Mouse (Mus musculus) gastrocnemius, postnatal 36 days (tissue): ENCODE results near the gene Fam120c. TPM values are rescaled to one million over a fixed set of nuclear protein-coding genes. Genes with fewer than 3 reads are reported as not detected.

Experiments used
- DNase-seq, 2 experiments: peaks; one replicate each; pipeline ENCODE4 v3.0.0; 2022
- intact Hi-C: fragments of 180-260 bp; cut with DNase I; formaldehyde crosslinking; loops from one replicate; pipeline ENCODE4 v1.15.1; 2025
- total RNA-seq, 2 experiments: library from RNA; stranded (reverse); gene quantifications; 2 replicates each; pipeline ENCODE4 v1.2.3; 2021

The Fam120c gene
- total RNA-seq, 2 experiments from 2014 or later: 10.3 to 11.1 TPM

GRCm38 (mm10) chrX:151520127-151520457 is 176.1 kb downstream of the Fam120c start:
- no peak for DNase-seq
- intact Hi-C loops: loop anchor here (10.0 kb wide), 1 partner anchor 285 kb away; the partner anchor contains the start of gene Huwe1

GRCm38 (mm10) chrX:151520458-151521322 is 176.7 kb downstream of the Fam120c start, which contains the start of gene Phf8:
TSS of gene Phf8 (plus strand) at chrX:151520672.
- DNase-seq: peak; percentile 87 to 94
- intact Hi-C loops: loop anchor here (10.0 kb wide), 1 partner anchor 284 kb away; the partner anchor contains the start of gene Huwe1

Other genes starting within 250 kb of the Fam120c start
- gene Tsr2, start 247.6 kb upstream of the Fam120c start, total RNA-seq: 1 to 10 TPM; 5.6 to 6.4 TPM
- gene Wnk3, start 146.1 kb upstream of the Fam120c start, total RNA-seq: under 1 TPM; 0.59 to 0.69 TPM
- gene Phf8, start 176.5 kb downstream of the Fam120c start, total RNA-seq: 1 to 10 TPM; 6.2 to 9.7 TPM